Mouse (Mus musculus): ENCODE results near the gene Scn5a.

DNA sequence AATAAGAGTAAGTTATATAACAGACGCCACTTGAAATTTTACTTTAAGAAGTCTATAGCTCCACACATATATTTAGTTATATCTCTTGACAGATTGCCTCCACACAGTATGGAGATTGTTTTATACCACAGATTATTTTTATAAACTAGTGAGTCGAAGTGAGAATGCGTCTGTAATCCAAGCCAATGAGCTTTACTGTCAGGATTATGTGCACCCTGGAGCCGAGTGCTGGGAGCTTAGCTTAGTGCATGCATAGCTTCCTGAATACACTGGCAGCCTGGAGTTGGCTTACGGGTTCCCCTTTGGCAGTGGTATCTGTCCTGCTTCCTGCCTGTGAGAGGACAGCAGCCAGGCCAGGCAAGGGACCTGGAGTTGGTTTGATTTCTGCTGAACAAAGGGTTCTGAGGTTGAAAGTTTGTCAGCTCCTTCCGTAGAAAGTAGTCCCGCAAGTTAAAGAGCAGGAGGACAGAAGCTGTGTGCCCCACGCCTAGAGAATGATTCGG, 140.3 kb downstream of the Scn5a start:
- TF ChIP-seq CTCF (IDR thresholded peaks at IDR 0.05; ENCODE audit: low read depth) (no peak), EP300 (IDR thresholded peaks at IDR 0.05; ENCODE audit: low read depth) (no peak)

Measured in liver, embryonic 14.5 days (tissue).